Mouse (Mus musculus) CH12.LX (cell line): Measurements from ENCODE around the gene Dscam. TPM values are rescaled to one million over a fixed set of nuclear protein-coding genes. Genes with fewer than 3 reads are reported as not detected.

Experiments used
- DNase-seq: peaks from one replicate; pipeline ENCODE4 v3.0.0-alpha.2; 2013; ENCODE audit errors: extremely low read depth
- H3K27ac ChIP-seq: 2 replicates; pipeline ENCODE4 v1.5.1; 2012; ENCODE audit warnings: low read depth, mild to moderate bottlenecking, control low read depth, moderate library complexity; ENCODE audit not compliant: insufficient read depth
- H3K27me3 ChIP-seq: replicated peaks from 2 replicates; pipeline ENCODE3; 2012; ENCODE audit warnings: inconsistent platforms
- H3K36me3 ChIP-seq, 2 experiments: replicated peaks in 1 of 2; 2 replicates each; pipeline versions ENCODE3 to v1.6.1; 2012; ENCODE audit warnings: inconsistent platforms in 1 of 2, low read length in 1 of 2, mild to moderate bottlenecking in 1 of 2, mixed read lengths in 1 of 2, moderate library complexity in 1 of 2; ENCODE audit not compliant: control insufficient read depth in 1 of 2, insufficient read depth in 1 of 2
- H3K4me1 ChIP-seq, 2 experiments: 2 replicates each; pipeline ENCODE4 v1.6.1; 2012; ENCODE audit warnings: inconsistent platforms in 1 of 2, moderate library complexity in 1 of 2; ENCODE audit not compliant: insufficient read depth in 2 of 2, control insufficient read depth in 1 of 2
- H3K4me2 ChIP-seq: 2 replicates; pipeline ENCODE4 v1.6.1; 2012; ENCODE audit warnings: low read depth, mild to moderate bottlenecking, control low read depth; ENCODE audit not compliant: poor library complexity, insufficient read depth, severe bottlenecking
- H3K4me3 ChIP-seq, 3 experiments: fragments of 150-350 bp in 1 of 3; sonication (generic) in 1 of 3; replicated peaks in 1 of 3; 2 replicates each; pipeline versions ENCODE3 to v1.5.1; 2011 to 2012; ENCODE audit warnings: low read depth in 2 of 3, low read length in 2 of 3, mild to moderate bottlenecking in 2 of 3, moderate library complexity in 2 of 3, control low read depth in 1 of 3, improper control_type of control experiment in 1 of 3, inconsistent platforms in 1 of 3, mixed read lengths in 1 of 3; ENCODE audit not compliant: poor library complexity in 1 of 3
- H3K79me2 ChIP-seq: replicated peaks from 2 replicates; pipeline ENCODE4 v1.6.1; 2012; ENCODE audit warnings: mild to moderate bottlenecking, moderate library complexity; ENCODE audit not compliant: control insufficient read depth, poor library complexity, insufficient read depth, severe bottlenecking; ENCODE audit errors: extremely low read depth
- H3K9ac ChIP-seq: 2 replicates; pipeline ENCODE4 v1.6.1; 2012; ENCODE audit warnings: low read depth, mild to moderate bottlenecking, control low read depth, moderate library complexity; ENCODE audit not compliant: insufficient read depth
- H3K9me3 ChIP-seq: replicated peaks from 2 replicates; pipeline ENCODE3; 2012; ENCODE audit warnings: low read length, inconsistent platforms, mixed read lengths
- BHLHE40 ChIP-seq: IDR thresholded peaks from 2 replicates; pipeline ENCODE4 v1.6.1; 2011; ENCODE audit warnings: mild to moderate bottlenecking, low read depth, low read length, improper control_type of control experiment
- CHD1 ChIP-seq: IDR thresholded peaks from 2 replicates; pipeline ENCODE4 v1.6.1; 2012; ENCODE audit warnings: low read depth, low read length, improper control_type of control experiment, inconsistent platforms
- CTCF ChIP-seq, 2 experiments: IDR thresholded peaks in 1 of 2; conservative IDR thresholded peaks in 1 of 2; 2 replicates each; pipeline ENCODE4 v1.5.1; 2011 to 2012; ENCODE audit warnings: low read depth in 2 of 2, low read length in 2 of 2, improper control_type of control experiment in 1 of 2, inconsistent platforms in 1 of 2, mild to moderate bottlenecking in 1 of 2, moderate library complexity in 1 of 2
- E2F4 ChIP-seq: IDR thresholded peaks from 2 replicates; pipeline ENCODE4 v1.6.1; 2011; ENCODE audit warnings: low read depth, low read length, improper control_type of control experiment; ENCODE audit not compliant: insufficient replicate concordance
- ELF1 ChIP-seq: IDR thresholded peaks from 2 replicates; pipeline ENCODE4 v1.6.1; 2014; ENCODE audit warnings: low read depth, mild to moderate bottlenecking, inconsistent platforms, low read length, improper control_type of control experiment
- EP300 ChIP-seq: IDR thresholded peaks from 2 replicates; pipeline ENCODE4 v1.6.1; 2011; ENCODE audit warnings: low read length, improper control_type of control experiment
- ETS1 ChIP-seq: conservative IDR thresholded peaks from 2 replicates; pipeline ENCODE4 v1.6.1; 2012; ENCODE audit warnings: low read depth, mild to moderate bottlenecking, inconsistent platforms, low read length, improper control_type of control experiment, moderate library complexity
- KAT2A ChIP-seq: IDR thresholded peaks from 2 replicates; pipeline ENCODE4 v1.6.1; 2012; ENCODE audit warnings: low read length, improper control_type of control experiment, inconsistent platforms; ENCODE audit not compliant: insufficient replicate concordance
- MAFK ChIP-seq: IDR thresholded peaks from 2 replicates; pipeline ENCODE4 v1.6.1; 2011; ENCODE audit warnings: low read length, improper control_type of control experiment; ENCODE audit not compliant: insufficient replicate concordance
- NELFE ChIP-seq: IDR thresholded peaks from 2 replicates; pipeline ENCODE4 v1.6.1; 2011; ENCODE audit warnings: low read depth, low read length, improper control_type of control experiment
- NRF1 ChIP-seq: IDR thresholded peaks from 2 replicates; pipeline ENCODE4 v1.6.1; 2014; ENCODE audit warnings: low read depth, mild to moderate bottlenecking, inconsistent platforms, low read length, improper control_type of control experiment, moderate library complexity
- SMC3 ChIP-seq: IDR thresholded peaks from 2 replicates; pipeline ENCODE4 v1.6.1; 2011; ENCODE audit warnings: low read depth, low read length, improper control_type of control experiment
- USF2 ChIP-seq: conservative IDR thresholded peaks from 2 replicates; pipeline ENCODE4 v1.6.1; 2011; ENCODE audit warnings: low read depth, low read length, improper control_type of control experiment
- ZC3H11A ChIP-seq: IDR thresholded peaks from 2 replicates; pipeline ENCODE4 v1.6.1; 2012; ENCODE audit warnings: low read depth, mild to moderate bottlenecking, inconsistent platforms, low read length, improper control_type of control experiment
- ZKSCAN1 ChIP-seq: IDR thresholded peaks from 2 replicates; pipeline ENCODE4 v1.6.1; 2012; ENCODE audit warnings: low read depth, inconsistent platforms, low read length, improper control_type of control experiment, borderline replicate concordance
- ZNF384 ChIP-seq: IDR thresholded peaks from 2 replicates; pipeline ENCODE4 v1.6.1; 2012; ENCODE audit warnings: low read depth, low read length, improper control_type of control experiment, inconsistent platforms
- dilution Hi-C: fragments of 300-500 bp; cut with MboI; formaldehyde crosslinking; loops from 2 replicates; pipeline ENCODE4 v1.14.3; 2020; ENCODE audit warnings: low sequenced_read_pairs; ENCODE audit not compliant: extremely low pct_unique_long_range_greater_than_20kb, extremely low pct_ligation_motif_present
- in situ Hi-C: fragments of 300-500 bp; cut with MboI; formaldehyde crosslinking; loops from 3 replicates; pipeline ENCODE4 v1.14.3; 2019; ENCODE audit warnings: low sequenced_read_pairs, low pct_ligation_motif_present, low pct_unique_long_range_greater_than_20kb, mixed read lengths
- polyA plus RNA-seq: library from polyadenylated mRNA; unstranded; fragments of >175 nt; gene quantifications from 2 replicates; pipeline ENCODE4 v1.2.1, GENCODE M21; 2012; ENCODE audit warnings: low read depth; ENCODE audit not compliant: insufficient read length
- total RNA-seq, 2 experiments: library from RNA; depleted of rRNA; stranded (reverse); fragments of 300-350 nt in 1 of 2; fragments of >200 nt in 1 of 2; gene quantifications; 2 replicates each; pipeline ENCODE4 v1.2.3; 2012 to 2014

Dscam gene
- total and polyA plus RNA-seq, 3 experiments, result under 0.01 to 0.39 (median 0.12) TPM

DNA sequence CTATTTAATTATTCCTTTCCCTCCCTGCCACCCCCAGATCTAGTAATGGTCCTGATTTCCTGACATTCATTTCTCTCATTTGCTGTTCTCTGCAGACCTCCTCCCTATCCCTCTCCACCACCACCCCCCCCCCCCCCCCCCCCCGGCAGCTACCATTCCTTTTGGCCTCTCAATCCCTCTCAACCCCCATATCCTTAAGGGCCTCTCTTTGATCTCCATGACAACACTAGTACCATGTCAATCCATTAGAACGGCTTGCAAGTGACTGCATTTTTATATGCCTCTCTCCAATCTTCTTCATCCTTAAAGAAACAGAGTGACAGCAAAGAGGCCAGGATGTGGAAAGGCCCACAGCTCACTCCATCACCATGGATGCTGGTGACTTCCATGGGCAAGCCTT, 480.5 kb downstream of the Dscam start:
- peaks cover 3 to 5% of the 10 kb centered on the region in 2 experiments; a peak in 2 of 4 replicates for H3K4me1 ChIP-seq
- H3K9me3 ChIP-seq, result no peaks in the 10 kb centered on the region
- in situ Hi-C loops, result no loop called here
- no peak for DNase-seq
- peaks cover 2% of the 10 kb centered on the region for H3K27me3 ChIP-seq
- H3K4me3 ChIP-seq, result no peak overlapping the region
- dilution Hi-C loops, result no loop called here
- H3K4me2 ChIP-seq, result no peak overlapping the region
- no peak for TF ChIP-seq ZNF384
- no peak for TF ChIP-seq ZKSCAN1
- TF ChIP-seq USF2, result no peak
- TF ChIP-seq ETS1, result no peak
- no peaks in the 10 kb centered on the region for H3K36me3 ChIP-seq
- no peaks in the 10 kb centered on the region for H3K79me2 ChIP-seq
- no peak overlapping the region for H3K27ac ChIP-seq
- H3K9ac ChIP-seq, result no peak overlapping the region

DNA sequence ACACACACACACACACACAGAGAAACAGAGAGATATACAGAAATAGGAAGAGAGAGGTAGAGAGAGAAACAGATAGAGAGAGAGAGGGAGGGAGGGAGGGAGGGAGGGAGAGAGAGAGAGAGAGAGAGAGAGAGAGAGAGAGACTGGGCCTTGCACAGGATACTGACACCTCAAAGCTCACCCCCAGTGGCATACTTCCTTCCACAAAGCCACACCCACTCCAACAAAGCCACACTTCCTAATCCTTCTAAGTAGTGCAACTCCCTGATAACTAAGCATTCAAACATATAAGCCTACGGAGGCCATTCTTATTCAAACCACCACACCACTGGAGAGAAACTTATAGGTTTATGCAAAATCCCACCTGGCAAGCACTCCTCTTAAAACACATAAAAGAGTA, 481.1 kb downstream of the Dscam start:
- dilution Hi-C loops, result no loop called here
- no peak for DNase-seq
- no peak for TF ChIP-seq CTCF (conservative IDR thresholded peaks at IDR 0.05 in 1 of 2, IDR thresholded peaks at IDR 0.05 in 1 of 2; ENCODE audit: low read depth in 2 of 2, low read length in 2 of 2)
- no peak for TF ChIP-seq E2F4
- no peak for TF ChIP-seq EP300
- TF ChIP-seq SMC3, result no peak
- no peak for TF ChIP-seq NELFE
- no peak for TF ChIP-seq ZKSCAN1
- TF ChIP-seq USF2, result no peak
- no peak for TF ChIP-seq BHLHE40
- no peak for TF ChIP-seq NRF1
- no peak for TF ChIP-seq CHD1
- TF ChIP-seq KAT2A, result no peak
- TF ChIP-seq ELF1, result no peak
- no peak for TF ChIP-seq ZC3H11A
- TF ChIP-seq MAFK, result no peak
- H3K9me3 ChIP-seq, result no peaks in the 10 kb centered on the region
- no peak overlapping the region for H3K4me3 ChIP-seq
- no peaks in the 10 kb centered on the region for H3K27me3 ChIP-seq
- no peaks in the 10 kb centered on the region for H3K79me2 ChIP-seq
- in situ Hi-C loops, result loop anchor here (10.0 kb wide), 1 partner anchor 125 kb away; no protein-coding TSS in a partner anchor
- no peak overlapping the region for H3K9ac ChIP-seq
- no peak overlapping the region for H3K4me2 ChIP-seq
- H3K4me1 ChIP-seq, result peaks cover 3 to 5% of the 10 kb centered on the region in 2 experiments; a peak in 2 of 4 replicates
- H3K27ac ChIP-seq, result no peak overlapping the region
- H3K36me3 ChIP-seq, result no peaks in the 10 kb centered on the region
